Mouse (Mus musculus): Measurements from ENCODE around the gene Tnnt3.

GRCm38 (mm10) chr7:142459299-142459691, 39.3 kb upstream of the Tnnt3 start:
- no peak for TF ChIP-seq POLR2A (IDR thresholded peaks at IDR 0.05; ENCODE audit: borderline replicate concordance, control insufficient read depth, low read depth, low read length)
- TF ChIP-seq CTCF (IDR thresholded peaks at IDR 0.05; ENCODE audit: control insufficient read depth, insufficient read depth, low read length): no peak
